Mouse (Mus musculus) brain, embryonic 14.5 days (tissue): Measurements from ENCODE around the gene Lgmn.

Experiments used
- CTCF ChIP-seq: fragments of 200-500 bp; IDR thresholded peaks from 2 replicates; pipeline ENCODE4 v1.5.1; 2012; ENCODE audit warnings: inconsistent platforms, mild to moderate bottlenecking, moderate library complexity, borderline replicate concordance; ENCODE audit not compliant: insufficient read depth, insufficient read length; ENCODE audit errors: extremely low read depth
- POLR2A ChIP-seq: fragments of 200-500 bp; IDR thresholded peaks from 2 replicates; pipeline ENCODE4 v1.6.1; 2012; ENCODE audit warnings: mild to moderate bottlenecking, inconsistent platforms, borderline replicate concordance; ENCODE audit not compliant: poor library complexity, insufficient read depth, insufficient read length, severe bottlenecking; ENCODE audit errors: extremely low read depth

GRCm38 (mm10) chr12:102366126-102366816 lies 73.3 kb downstream of the Lgmn start:
- TF ChIP-seq CTCF (no peak), POLR2A (no peak)
